Mouse (Mus musculus) stomach, postnatal 0 days (tissue): ENCODE results near the gene Cyp2g1.

Source experiments
- CTCF ChIP-seq: IDR thresholded peaks from 2 replicates; pipeline ENCODE4 v1.5.1; 2016; ENCODE audit warnings: antibody characterized with exemption, low read depth, mild to moderate bottlenecking, moderate library complexity
- EP300 ChIP-seq: optimal IDR thresholded peaks from 2 replicates; pipeline ENCODE3; 2016; ENCODE audit warnings: antibody characterized with exemption

DNA sequence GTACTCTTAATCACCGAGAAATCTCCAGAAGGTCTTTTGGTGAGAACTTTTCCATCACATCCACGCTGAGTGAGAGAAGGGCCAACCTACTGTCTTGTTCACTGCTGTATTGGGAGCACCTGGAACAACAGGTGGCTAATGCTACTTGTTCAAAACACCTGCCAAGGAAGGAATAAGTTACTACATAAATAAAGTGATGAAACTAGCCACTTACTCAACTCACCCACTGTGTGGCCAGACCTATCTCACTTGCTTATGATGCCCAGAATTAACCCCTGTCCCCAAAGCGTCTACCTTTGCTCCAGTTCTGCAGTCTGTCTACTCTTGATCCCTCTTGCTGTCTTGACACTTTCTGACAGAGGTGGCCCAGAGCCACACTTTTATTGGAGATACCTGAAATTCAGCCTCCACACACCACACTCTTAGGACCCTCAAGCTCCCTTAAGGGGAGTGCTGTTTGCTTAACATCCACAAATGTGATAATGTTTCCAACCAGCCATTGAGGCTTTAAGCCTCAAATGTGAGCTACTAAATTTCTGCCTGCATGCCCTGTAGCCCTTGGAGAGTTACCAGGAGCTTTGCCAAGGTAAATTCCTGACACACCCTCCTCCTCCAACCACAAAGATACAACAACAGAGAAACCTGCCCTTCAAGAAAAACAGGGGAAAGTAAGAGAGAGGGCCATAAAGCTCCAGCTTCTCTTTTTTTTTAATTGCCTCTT is 35.7 kb upstream of the Cyp2g1 start:
- no peak for TF ChIP-seq CTCF
- peak; percentile 42 for TF ChIP-seq EP300
